Mouse (Mus musculus): ENCODE data around the gene Vgll1. TPM values are rescaled to one million over a fixed set of nuclear protein-coding genes. Genes with fewer than 3 reads are reported as not detected.

The Vgll1 gene
- polyA plus RNA-seq (2012; rRNA removed): not detected in 2 replicates

DNA sequence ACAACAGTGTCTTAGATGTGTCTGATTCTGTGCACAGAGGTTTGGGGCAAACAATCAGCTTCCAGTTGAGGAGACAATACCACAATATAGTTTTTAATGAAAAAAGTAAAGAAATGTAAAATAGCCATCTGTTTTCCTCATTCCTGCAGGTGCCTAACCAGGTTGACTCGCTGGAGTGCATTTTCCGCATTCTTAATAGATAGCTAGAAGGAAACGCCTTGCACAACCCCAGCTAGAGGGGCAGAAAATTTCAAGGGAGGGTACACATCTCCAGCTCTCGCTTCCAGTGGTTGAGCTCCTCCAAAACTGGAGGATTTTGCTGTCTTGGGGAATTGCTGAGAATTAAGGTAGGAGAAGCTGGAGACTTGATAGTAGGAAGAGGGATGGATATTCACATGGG, at the start of gene Vgll1:
Gene Vgll1, plus strand, starts transcription at position 301 of the 400 bp plus-strand sequence.
- no peak for DNase-seq
- no peak for TF ChIP-seq CTCF (IDR thresholded peaks at IDR 0.05; ENCODE audit: borderline replicate concordance, insufficient read depth, low read depth, low read length)
- TF ChIP-seq POLR2A (IDR thresholded peaks at IDR 0.05; ENCODE audit: borderline replicate concordance, insufficient read depth, low read length): no peak
- H3K4me1 ChIP-seq (ENCODE audit: control insufficient read depth, insufficient read depth, low read length): no peaks in the 10 kb centered on the region
- 82% methylated on average over 4 of the region's 4 CpGs for WGBS
- no peaks in the 10 kb centered on the region for H3K27me3 ChIP-seq (ENCODE audit: control insufficient read depth, insufficient read depth, low read length)
- no peak within 1 kb of the TSS for H3K4me3 ChIP-seq (replicated peaks; ENCODE audit: insufficient read depth, low read depth, low read length)
- no peak within 1 kb of the TSS for H3K27ac ChIP-seq (ENCODE audit: insufficient read depth, low read length)

DNA sequence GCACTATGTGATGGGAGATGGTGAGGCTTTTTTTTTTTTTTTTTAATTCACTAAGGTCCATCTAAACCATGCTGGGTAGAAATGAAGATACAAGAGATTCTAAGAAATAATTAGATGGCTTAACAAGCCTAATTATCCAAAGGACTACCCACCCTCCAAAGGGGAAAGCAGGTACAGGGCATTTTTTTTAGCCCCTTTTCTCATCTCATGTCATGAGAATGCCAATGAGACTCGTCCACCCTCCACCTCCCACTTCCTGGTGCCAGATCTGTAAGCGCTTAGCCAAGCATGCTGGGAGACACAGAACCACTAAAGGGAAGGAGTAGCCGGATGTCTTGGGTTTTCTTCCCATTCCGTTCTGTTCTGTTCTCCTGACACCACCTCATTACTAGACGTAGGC, 45.1 kb upstream of the Vgll1 start, which contains the start of gene Brs3:
Gene Brs3, plus strand, starts transcription at position 301 of the 400 bp plus-strand sequence.
- no peak for TF ChIP-seq CTCF (IDR thresholded peaks at IDR 0.05; ENCODE audit: borderline replicate concordance, insufficient read depth, low read depth, low read length)
- no peak for TF ChIP-seq POLR2A (IDR thresholded peaks at IDR 0.05; ENCODE audit: borderline replicate concordance, insufficient read depth, low read length)
- Histone ChIP-seq H3K27me3 (ENCODE audit: control insufficient read depth, insufficient read depth, low read length) (no peaks in the 10 kb centered on the region), H3K4me1 (ENCODE audit: control insufficient read depth, insufficient read depth, low read length) (no peaks in the 10 kb centered on the region), H3K4me3 (replicated peaks; ENCODE audit: insufficient read depth, low read depth, low read length) (no peak within 1 kb of the TSS), H3K27ac (ENCODE audit: insufficient read depth, low read length) (no peak within 1 kb of the TSS)
- DNase-seq: no peak
- 66% methylated on average over 5 of the region's 5 CpGs for WGBS

- Histone ChIP-seq H3K4me1 (ENCODE audit: control insufficient read depth, insufficient read depth, low read length) (no peaks in the 10 kb centered on the region), H3K27me3 (ENCODE audit: control insufficient read depth, insufficient read depth, low read length) (no peaks in the 10 kb centered on the region), H3K4me3 (replicated peaks; ENCODE audit: insufficient read depth, low read depth, low read length) (no peak overlapping the region), H3K27ac (ENCODE audit: insufficient read depth, low read length) (no peak overlapping the region)
- 86% methylated on average over 6 of the region's 6 CpGs for WGBS
- no peak for TF ChIP-seq CTCF (IDR thresholded peaks at IDR 0.05; ENCODE audit: borderline replicate concordance, insufficient read depth, low read depth, low read length)
- TF ChIP-seq POLR2A (IDR thresholded peaks at IDR 0.05; ENCODE audit: borderline replicate concordance, insufficient read depth, low read length): no peak
- no peak for DNase-seq
These were observed 44.0 kb upstream of the Vgll1 start for GRCm38 (mm10) chrX:57043869-57044268.

DNA sequence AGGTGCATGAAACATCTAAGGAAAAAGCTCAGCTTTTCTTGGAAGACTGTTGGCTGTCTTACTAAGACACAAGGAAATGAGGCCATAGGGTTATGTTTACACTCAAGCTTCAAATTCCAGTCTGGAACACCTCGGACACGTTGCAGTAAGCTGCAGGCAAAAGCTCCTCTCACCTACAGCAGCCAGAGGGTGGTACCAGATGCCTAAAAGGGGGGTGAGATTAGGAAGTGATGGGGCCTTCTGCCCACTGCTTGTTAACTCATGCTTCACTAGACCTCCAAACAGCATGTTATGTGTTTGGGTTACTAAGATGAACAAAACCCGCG, 35.1 kb upstream of the Vgll1 start:
- 10% methylated on average over 4 of the region's 4 CpGs for WGBS
- Histone ChIP-seq H3K27ac (ENCODE audit: insufficient read depth, low read length) (peak overlapping the region; percentile 98), H3K4me3 (replicated peaks; ENCODE audit: insufficient read depth, low read depth, low read length) (peak overlapping the region; percentile 100), H3K4me1 (ENCODE audit: control insufficient read depth, insufficient read depth, low read length) (no peaks in the 10 kb centered on the region), H3K27me3 (ENCODE audit: control insufficient read depth, insufficient read depth, low read length) (no peaks in the 10 kb centered on the region)
- TF ChIP-seq POLR2A (IDR thresholded peaks at IDR 0.05; ENCODE audit: borderline replicate concordance, insufficient read depth, low read length) (no peak), CTCF (IDR thresholded peaks at IDR 0.05; ENCODE audit: borderline replicate concordance, insufficient read depth, low read depth, low read length) (no peak)
- DNase-seq: no peak

GRCm38 (mm10) chrX:57053174-57053992, 34.5 kb upstream of the Vgll1 start, which contains the start of gene Htatsf1:
Htatsf1 (plus strand) TSS chrX:57053583.
- H3K27ac ChIP-seq (ENCODE audit: insufficient read depth, low read length): peak within 1 kb of the TSS; percentile 98
- TF ChIP-seq CTCF (IDR thresholded peaks at IDR 0.05; ENCODE audit: borderline replicate concordance, insufficient read depth, low read depth, low read length) (no peak), POLR2A (IDR thresholded peaks at IDR 0.05; ENCODE audit: borderline replicate concordance, insufficient read depth, low read length) (peak; percentile 56; the same call in 1 of the 2 replicates)
- no peaks in the 10 kb centered on the region for H3K4me1 ChIP-seq (ENCODE audit: control insufficient read depth, insufficient read depth, low read length)
- WGBS: 10% methylated on average over 83 of the region's 85 CpGs
- no peaks in the 10 kb centered on the region for H3K27me3 ChIP-seq (ENCODE audit: control insufficient read depth, insufficient read depth, low read length)
- peak within 1 kb of the TSS; percentile 100 for H3K4me3 ChIP-seq (replicated peaks; ENCODE audit: insufficient read depth, low read depth, low read length)
- DNase-seq: peak; percentile 80 to 90

- no peaks in the 10 kb centered on the region for H3K27me3 ChIP-seq (ENCODE audit: control insufficient read depth, insufficient read depth, low read length)
- H3K4me3 ChIP-seq (replicated peaks; ENCODE audit: insufficient read depth, low read depth, low read length): peak overlapping the region; percentile 100
- H3K27ac ChIP-seq (ENCODE audit: insufficient read depth, low read length): no peak overlapping the region
- TF ChIP-seq CTCF (IDR thresholded peaks at IDR 0.05; ENCODE audit: borderline replicate concordance, insufficient read depth, low read depth, low read length): no peak
- no peak for TF ChIP-seq POLR2A (IDR thresholded peaks at IDR 0.05; ENCODE audit: borderline replicate concordance, insufficient read depth, low read length)
- no peaks in the 10 kb centered on the region for H3K4me1 ChIP-seq (ENCODE audit: control insufficient read depth, insufficient read depth, low read length)
- no peak for DNase-seq
- WGBS: 8% methylated on average over 11 of the region's 11 CpGs
These were observed 33.9 kb upstream of the Vgll1 start for GRCm38 (mm10) chrX:57053993-57054385.

- TF ChIP-seq POLR2A (IDR thresholded peaks at IDR 0.05; ENCODE audit: borderline replicate concordance, insufficient read depth, low read length) (no peak), CTCF (IDR thresholded peaks at IDR 0.05; ENCODE audit: borderline replicate concordance, insufficient read depth, low read depth, low read length) (no peak)
- no peaks in the 10 kb centered on the region for H3K4me1 ChIP-seq (ENCODE audit: control insufficient read depth, insufficient read depth, low read length)
- 56% methylated on average over 5 of the region's 5 CpGs for WGBS
- no peaks in the 10 kb centered on the region for H3K27me3 ChIP-seq (ENCODE audit: control insufficient read depth, insufficient read depth, low read length)
- H3K4me3 ChIP-seq (replicated peaks; ENCODE audit: insufficient read depth, low read depth, low read length): no peak overlapping the region
- DNase-seq: no peak
- H3K27ac ChIP-seq (ENCODE audit: insufficient read depth, low read length): no peak overlapping the region
These were observed 6.4 kb upstream of the Vgll1 start for GRCm38 (mm10) chrX:57081496-57081895.

DNA sequence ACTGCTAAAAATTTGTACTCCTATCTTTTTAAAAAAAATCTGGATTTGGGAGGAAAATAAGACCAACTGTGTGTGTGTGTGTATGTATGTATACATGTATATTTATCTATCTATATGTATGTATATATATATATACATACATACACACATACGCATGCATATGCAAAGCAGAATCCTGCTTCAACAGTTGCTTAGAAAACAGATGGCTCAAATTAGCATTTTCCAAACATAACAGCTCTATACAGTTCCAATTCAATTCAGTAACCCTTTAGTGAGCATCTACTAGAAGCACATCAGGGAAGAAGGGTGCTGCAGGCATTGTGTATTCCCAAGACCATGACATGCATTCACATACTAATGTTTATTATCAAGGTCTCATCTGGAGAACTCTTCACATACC, 15.5 kb downstream of the Vgll1 start:
- H3K27ac ChIP-seq (ENCODE audit: insufficient read depth, low read length): no peak overlapping the region
- H3K27me3 ChIP-seq (ENCODE audit: control insufficient read depth, insufficient read depth, low read length): no peaks in the 10 kb centered on the region
- no peaks in the 10 kb centered on the region for H3K4me1 ChIP-seq (ENCODE audit: control insufficient read depth, insufficient read depth, low read length)
- 79% methylated on average over 1 of the region's 1 CpGs for WGBS
- H3K4me3 ChIP-seq (replicated peaks; ENCODE audit: insufficient read depth, low read depth, low read length): no peak overlapping the region
- no peak for TF ChIP-seq CTCF (IDR thresholded peaks at IDR 0.05; ENCODE audit: borderline replicate concordance, insufficient read depth, low read depth, low read length)
- TF ChIP-seq POLR2A (IDR thresholded peaks at IDR 0.05; ENCODE audit: borderline replicate concordance, insufficient read depth, low read length): no peak
- no peak for DNase-seq
